Mouse (Mus musculus): ENCODE measurements at regions not wholly inside any gene's neighbourhood (a gene's known extent, or its start where the extent isn't known, plus 50 kb on each side); places are given as distances from the start of the nearest gene placed in this dataset.

- TF ChIP-seq CTCF (IDR thresholded peaks at IDR 0.05; ENCODE audit: insufficient read depth, low read length) (no peak), POLR2A (IDR thresholded peaks at IDR 0.05; ENCODE audit: borderline replicate concordance, extremely low read depth, low read depth, low read length) (no peak)
Observed at GRCm38 (mm10) chr8:8326066-8326834, 334.8 kb downstream of the Efnb2 start.
